Mouse (Mus musculus): ENCODE results near the gene Hs6st3.

GRCm38 (mm10) chr14:119667421-119667820 lies 529.3 kb downstream of the Hs6st3 start:
- TF ChIP-seq POLR2A (IDR thresholded peaks at IDR 0.05; ENCODE audit: control insufficient read depth, low read depth, low read length) (no peak), CTCF (IDR thresholded peaks at IDR 0.05; ENCODE audit: control insufficient read depth, insufficient read depth, insufficient replicate concordance, low read depth, low read length) (no peak)
